Mouse (Mus musculus) frontal cortex, postnatal 25 days (tissue): ENCODE measurements around the gene Klhl26.

Experiments used
- DNase-seq, 2 experiments: peaks; one replicate each; pipeline ENCODE4 v3.0.0; 2022; ENCODE audit warnings: low spot score in 2 of 2

The Klhl26 gene

GRCm38 (mm10) chr8:70445988-70446387 lies 30.8 kb downstream of the Klhl26 start:
- no peak for DNase-seq

- no peak for DNase-seq
Observed at GRCm38 (mm10) chr8:70443326-70443725, 33.4 kb downstream of the Klhl26 start.

DNA sequence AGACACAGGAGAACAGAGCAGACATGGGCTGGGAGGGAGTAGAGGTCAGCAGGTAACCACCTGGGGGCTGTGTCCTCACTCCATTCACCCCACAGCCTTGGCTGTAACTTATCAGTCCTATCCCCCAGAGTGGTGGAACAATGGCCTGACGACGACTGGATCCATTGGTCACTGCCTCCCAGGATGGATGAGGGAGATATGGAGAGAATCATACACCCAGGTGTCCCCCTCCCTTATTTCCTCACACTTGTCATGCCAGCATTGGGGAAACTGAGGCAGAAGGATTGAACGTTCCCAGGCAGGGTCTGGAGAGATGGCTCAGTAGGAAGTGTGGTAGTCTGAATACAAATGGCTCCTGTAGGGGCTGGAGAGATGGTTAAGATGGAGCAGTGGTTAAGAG lies 35.2 kb downstream of the Klhl26 start:
- DNase-seq: no peak

DNA sequence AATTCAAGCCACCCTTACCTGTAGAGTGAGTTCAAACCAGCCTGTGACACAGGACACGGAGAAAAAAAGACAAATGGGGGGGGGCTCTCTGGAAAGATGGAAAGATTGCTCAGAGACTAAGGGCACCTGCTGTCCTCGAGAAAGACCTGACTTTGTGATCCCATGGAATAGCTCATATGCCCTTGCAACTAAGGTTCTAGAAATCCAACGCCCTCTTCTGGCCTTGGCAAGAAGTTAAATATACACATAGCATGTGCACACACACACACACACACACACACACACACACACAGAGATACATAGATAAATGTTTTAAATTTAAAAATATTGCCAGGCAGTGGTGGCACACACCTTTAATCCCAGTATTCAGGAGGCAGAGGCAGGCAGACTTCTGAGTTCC lies 36.5 kb downstream of the Klhl26 start:
- no peak for DNase-seq

- no peak for DNase-seq
Observed at GRCm38 (mm10) chr8:70439848-70440179, 37.0 kb downstream of the Klhl26 start.

- DNase-seq: peak; percentile 82 to 93
Observed at GRCm38 (mm10) chr8:70439055-70439847, 37.5 kb downstream of the Klhl26 start, which contains the start of gene Crtc1. Gene Crtc1 (minus strand): TSS chr8:70439579.

- DNase-seq: no peak
Observed at GRCm38 (mm10) chr8:70438423-70438822, 38.3 kb downstream of the Klhl26 start.

DNA sequence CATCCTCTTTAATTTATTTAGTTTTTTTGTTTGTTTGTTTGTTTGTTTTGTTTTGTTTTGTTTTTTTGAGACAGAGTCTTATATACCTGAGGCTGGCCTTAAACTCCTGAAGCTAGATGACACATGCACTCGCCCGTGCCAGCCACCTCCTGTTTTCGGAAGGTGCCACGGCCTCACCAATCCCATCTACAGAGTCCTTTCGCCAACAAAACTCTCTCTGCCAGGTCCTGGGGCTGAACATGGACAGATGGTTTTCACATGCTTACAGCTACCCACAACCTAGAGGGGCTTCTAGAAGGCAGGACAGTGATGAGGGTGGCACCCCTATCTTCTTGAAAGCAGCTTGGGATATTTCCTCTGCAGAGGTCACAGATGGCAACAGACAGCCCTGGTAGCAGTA lies 41.6 kb downstream of the Klhl26 start:
- no peak for DNase-seq

DNA sequence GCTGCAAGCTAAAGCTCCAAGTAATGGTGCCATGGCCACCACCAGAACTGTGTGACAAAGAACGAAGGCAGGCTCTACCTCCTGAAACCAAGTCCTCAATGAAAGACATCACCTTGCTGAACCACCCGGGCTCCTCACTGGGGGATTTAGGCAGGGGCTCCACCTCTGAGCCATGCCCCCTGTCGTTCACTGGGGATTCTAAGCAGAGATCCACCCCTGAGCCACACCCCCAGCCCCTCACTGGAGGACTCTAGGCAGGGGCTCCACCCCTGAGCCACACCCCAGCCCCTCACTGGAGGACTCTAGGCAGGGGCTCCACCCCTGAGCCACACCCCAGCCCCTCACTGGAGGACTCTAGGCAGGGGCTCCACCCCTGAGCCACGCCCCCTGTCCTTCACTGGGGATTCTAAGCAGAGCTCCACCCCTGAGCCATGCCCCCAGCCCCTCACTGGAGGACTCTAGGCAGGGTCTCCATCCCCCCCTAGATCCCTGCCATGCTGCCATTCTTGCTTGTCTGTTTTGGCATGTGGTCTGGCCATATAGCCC lies 43.7 kb downstream of the Klhl26 start:
- DNase-seq: no peak

- DNase-seq: no peak
Observed at GRCm38 (mm10) chr8:70431213-70431612, 45.6 kb downstream of the Klhl26 start.

DNA sequence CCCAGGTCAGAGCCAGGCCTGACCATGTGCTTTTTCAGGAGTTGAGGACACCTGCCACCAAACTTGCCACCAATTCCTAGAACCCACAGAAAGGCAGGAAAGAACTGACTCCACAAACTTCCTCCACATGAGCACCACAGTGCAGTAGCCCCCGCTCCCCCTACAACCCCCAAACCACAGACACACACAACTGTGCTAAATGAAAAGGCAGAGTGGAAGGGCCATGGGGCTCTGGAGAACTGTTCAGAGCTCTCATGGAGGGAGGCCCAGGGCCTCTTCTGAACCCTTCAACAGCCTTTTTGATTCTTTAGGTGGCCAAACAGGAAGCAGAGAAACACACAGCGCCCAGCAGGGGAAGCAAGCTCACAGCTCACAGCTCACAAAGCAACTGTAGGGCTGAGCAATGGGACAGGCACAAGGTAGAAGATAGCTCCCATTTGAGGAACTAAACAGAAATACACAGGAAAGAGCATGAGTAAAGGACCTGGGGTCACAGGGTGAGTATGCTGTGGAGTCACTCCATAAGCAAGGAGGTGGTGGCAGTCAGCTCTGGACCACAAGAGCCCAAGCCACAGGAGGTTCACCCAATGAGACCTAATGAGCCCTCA lies 50.4 kb downstream of the Klhl26 start:
- DNase-seq: no peak

GRCm38 (mm10) chr8:70422722-70423121 lies 54.0 kb downstream of the Klhl26 start:
- no peak for DNase-seq

GRCm38 (mm10) chr8:70421349-70422104 lies 55.2 kb downstream of the Klhl26 start:
- DNase-seq: no peak

- no peak for DNase-seq
Observed at GRCm38 (mm10) chr8:70419879-70420643, 56.7 kb downstream of the Klhl26 start.

DNA sequence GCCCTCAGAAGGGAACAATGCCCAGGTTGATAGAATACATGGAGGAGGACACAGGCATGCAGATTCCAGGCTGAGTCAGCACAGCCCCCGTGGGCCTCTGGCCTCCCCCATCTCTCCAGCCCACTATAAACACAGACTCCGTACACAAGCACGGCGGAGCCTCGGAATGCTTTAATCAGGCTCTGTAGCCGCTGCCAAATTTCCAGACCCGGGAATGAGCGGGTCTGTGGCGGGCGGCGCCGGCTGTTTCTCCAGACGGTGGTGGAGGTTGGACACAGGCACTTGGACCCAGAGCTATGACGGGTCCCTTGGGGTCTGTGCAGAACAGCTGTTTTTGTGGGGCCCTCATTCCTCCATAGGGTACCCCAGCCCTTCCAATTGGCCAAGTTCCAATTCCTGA lies 57.8 kb downstream of the Klhl26 start:
- peak; percentile 27 for DNase-seq

DNA sequence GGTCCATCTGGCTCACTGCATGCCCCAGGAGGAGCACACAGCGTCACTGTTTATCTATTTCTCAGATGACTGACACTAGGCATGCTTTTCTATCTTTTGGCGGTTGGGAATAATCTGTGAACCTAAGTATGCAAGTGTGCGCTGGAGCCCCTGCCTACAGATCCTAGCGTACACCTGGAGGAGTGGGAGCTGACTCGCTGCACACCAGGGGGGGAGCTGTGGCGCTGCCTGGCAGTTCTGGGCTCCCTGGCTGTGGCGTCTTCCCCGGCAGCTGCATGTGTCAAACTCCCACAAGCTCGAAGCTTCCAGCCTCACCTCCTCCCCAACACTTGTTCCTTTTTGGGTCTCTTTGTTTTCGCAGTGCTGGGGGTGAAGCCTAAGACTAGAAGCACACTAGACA lies 58.9 kb downstream of the Klhl26 start:
- DNase-seq: peak; percentile 50 to 70

GRCm38 (mm10) chr8:70416941-70417340 lies 59.8 kb downstream of the Klhl26 start:
- peak; percentile 20 to 32 for DNase-seq

- DNase-seq: peak in 1 of 2 experiments; percentile 24
Observed at GRCm38 (mm10) chr8:70415540-70416451, 61.0 kb downstream of the Klhl26 start.

GRCm38 (mm10) chr8:70414310-70414946 lies 62.3 kb downstream of the Klhl26 start:
- no peak for DNase-seq

- DNase-seq: no peak
Observed at GRCm38 (mm10) chr8:70410281-70410680, 66.5 kb downstream of the Klhl26 start.
